Mouse (Mus musculus) G1E (cell line): ENCODE data around the gene Fam76a. TPM values are rescaled to one million over a fixed set of nuclear protein-coding genes. Genes with fewer than 3 reads are reported as not detected.

ENCODE experiments used
- ATAC-seq: 2 replicates; pipeline ENCODE4 v1.8.0; 2016; ENCODE audit warnings: mild to moderate bottlenecking; ENCODE audit not compliant: insufficient number of reproducible peaks, poor library complexity, low FRiP score, severe bottlenecking; ENCODE audit errors: extremely low read depth
- DNase-seq: peaks from one replicate; pipeline ENCODE4 v3.0.0; 2012; ENCODE audit warnings: low spot score
- H3K27me3 ChIP-seq: 2 replicates; pipeline ENCODE4 v1.6.1; 2012; ENCODE audit warnings: mild to moderate bottlenecking, low read length, inconsistent platforms; ENCODE audit not compliant: insufficient read depth
- H3K36me3 ChIP-seq: replicated peaks from 2 replicates; pipeline ENCODE3; 2012; ENCODE audit warnings: mild to moderate bottlenecking, inconsistent platforms
- H3K4me1 ChIP-seq: 2 replicates; pipeline ENCODE4 v1.6.1; 2012; ENCODE audit warnings: low read depth, low read length, inconsistent platforms, mixed read lengths; ENCODE audit not compliant: insufficient read depth
- H3K4me3 ChIP-seq: 2 replicates; pipeline ENCODE4 v1.5.1; 2012; ENCODE audit warnings: low read depth, mild to moderate bottlenecking, inconsistent platforms, low read length, moderate library complexity, mixed read lengths
- H3K9me3 ChIP-seq: replicated peaks from 2 replicates; pipeline ENCODE4 v1.6.1; 2012; ENCODE audit warnings: inconsistent platforms
- CTCF ChIP-seq: IDR thresholded peaks from 2 replicates; pipeline ENCODE4 v1.5.1; 2012; ENCODE audit warnings: low read depth, low read length, inconsistent platforms, mixed read lengths
- GATA1 ChIP-seq: IDR thresholded peaks from 2 replicates; pipeline ENCODE4 v1.6.1; 2012; ENCODE audit warnings: borderline replicate concordance, low read length, inconsistent platforms, mixed read lengths
- GATA2 ChIP-seq: IDR thresholded peaks from 2 replicates; pipeline ENCODE4 v1.6.1; 2012; ENCODE audit warnings: low read depth, low read length, inconsistent platforms, borderline replicate concordance
- POLR2AphosphoS5 ChIP-seq: IDR thresholded peaks from 2 replicates; pipeline ENCODE4 v1.6.1; 2012; ENCODE audit warnings: low read depth, low read length, inconsistent platforms; ENCODE audit not compliant: insufficient replicate concordance
- TAL1 ChIP-seq: conservative IDR thresholded peaks from 2 replicates; pipeline ENCODE4 v1.6.1; 2012; ENCODE audit warnings: low read depth, low read length, inconsistent platforms, mixed read lengths
- polyA plus RNA-seq: library from polyadenylated mRNA; stranded (reverse); fragments of >175 nt; gene quantifications from 2 replicates; pipeline ENCODE4 v1.2.3, GENCODE M21; 2012
- total RNA-seq, 2 experiments: library from RNA; stranded (forward) in 1 of 2; stranded (reverse) in 1 of 2; fragments of 200-1000 nt in 1 of 2; fragments of >200 nt in 1 of 2; fragmentation: Nextera tagmentation in 1 of 2; gene quantifications; 2 replicates each; pipeline ENCODE4 v1.2.3; 2014 to 2017

The Fam76a gene
- total RNA-seq (2014; fragmentation: Nextera tagmentation) (24.2 and 25.9 TPM in 2 replicates), total RNA-seq (2017) (28.3 and 39.8 TPM in 2 replicates), polyA plus RNA-seq (15.4 and 16.2 TPM in 2 replicates)

GRCm38 (mm10) chr4:132922558-132923008, at the start of gene Fam76a:
Fam76a (minus strand) TSS chr4:132922558.
- peaks cover 31% of the 10 kb centered on the region for H3K4me1 ChIP-seq
- peak; percentile 97 for ATAC-seq
- TF ChIP-seq CTCF (no peak), GATA1 (no peak), POLR2AphosphoS5 (no peak), TAL1 (no peak), GATA2 (no peak)

GRCm38 (mm10) chr4:132972101-132972500, 49.7 kb upstream of the Fam76a start:
- DNase-seq: no peak
- TF ChIP-seq POLR2AphosphoS5: no peak
- TF ChIP-seq GATA2: no peak
- no peak for TF ChIP-seq CTCF
- TF ChIP-seq TAL1: no peak
- TF ChIP-seq GATA1: no peak
- H3K9me3 ChIP-seq: no peaks in the 10 kb centered on the region
- peaks cover 7% of the 10 kb centered on the region for H3K4me1 ChIP-seq
- ATAC-seq: no peak
- H3K27me3 ChIP-seq: peaks cover 75% of the 10 kb centered on the region
- H3K4me3 ChIP-seq: no peak overlapping the region
- H3K36me3 ChIP-seq: no peaks in the 10 kb centered on the region

More at GRCm38 (mm10) chr4:132922558-132923008, at the start of gene Fam76a:
- peak; percentile 92 for DNase-seq
- Histone ChIP-seq H3K4me3 (peak within 1 kb of the TSS; percentile 83), H3K36me3 (peaks cover 27% of the 10 kb centered on the region), H3K9me3 (no peaks in the 10 kb centered on the region), H3K27me3 (peaks cover 17% of the 10 kb centered on the region)

- Histone ChIP-seq H3K9me3 (no peaks in the 10 kb centered on the region), H3K4me1 (peaks cover 7% of the 10 kb centered on the region), H3K27me3 (peaks cover 75% of the 10 kb centered on the region), H3K4me3 (no peak overlapping the region), H3K36me3 (no peaks in the 10 kb centered on the region)
- ATAC-seq: no peak
- no peak for DNase-seq
- TF ChIP-seq POLR2AphosphoS5 (no peak), TAL1 (no peak), CTCF (no peak), GATA1 (no peak), GATA2 (no peak)
Observed at GRCm38 (mm10) chr4:132971601-132972000, 49.2 kb upstream of the Fam76a start.

- DNase-seq: no peak
- ATAC-seq: no peak
- Histone ChIP-seq H3K36me3 (no peaks in the 10 kb centered on the region), H3K9me3 (no peaks in the 10 kb centered on the region), H3K4me1 (no peaks in the 10 kb centered on the region), H3K27me3 (peaks cover 57% of the 10 kb centered on the region), H3K4me3 (no peak overlapping the region)
- TF ChIP-seq TAL1: no peak
- no peak for TF ChIP-seq GATA2
- no peak for TF ChIP-seq POLR2AphosphoS5
- no peak for TF ChIP-seq GATA1
- TF ChIP-seq CTCF: no peak
Observed at GRCm38 (mm10) chr4:132968105-132968938, 46.0 kb upstream of the Fam76a start.

- Histone ChIP-seq H3K4me1 (no peaks in the 10 kb centered on the region; the same call in none of the 2 replicates), H3K36me3 (no peaks in the 10 kb centered on the region), H3K9me3 (no peaks in the 10 kb centered on the region), H3K27me3 (peaks cover 56% of the 10 kb centered on the region), H3K4me3 (no peak overlapping the region)
- no peak for ATAC-seq
- no peak for TF ChIP-seq GATA1
- no peak for TF ChIP-seq POLR2AphosphoS5
- no peak for DNase-seq
Observed at GRCm38 (mm10) chr4:132964473-132964872, 42.1 kb upstream of the Fam76a start.

- TF ChIP-seq TAL1: no peak
- no peak for TF ChIP-seq GATA1
- TF ChIP-seq POLR2AphosphoS5: no peak
- TF ChIP-seq CTCF: no peak
- no peak for TF ChIP-seq GATA2
- no peak for DNase-seq
- Histone ChIP-seq H3K36me3 (no peaks in the 10 kb centered on the region), H3K9me3 (no peaks in the 10 kb centered on the region), H3K4me3 (no peak overlapping the region), H3K27me3 (peaks cover 58% of the 10 kb centered on the region), H3K4me1 (no peaks in the 10 kb centered on the region; the same call in none of the 2 replicates)
- no peak for ATAC-seq
Observed at GRCm38 (mm10) chr4:132964064-132964463, 41.7 kb upstream of the Fam76a start.
